Mouse (Mus musculus) limb, embryonic 11.5 days (tissue): ENCODE data around the gene Unkl. TPM values are rescaled to one million over a fixed set of nuclear protein-coding genes. Genes with fewer than 3 reads are reported as not detected.

ENCODE experiments used
- ATAC-seq: fragments of 200-750 bp; cut with Nextera tagmentation; 2 replicates; pipeline ENCODE4 v1.8.0; 2017; ENCODE audit warnings: low read depth; ENCODE audit not compliant: insufficient number of reproducible peaks, low FRiP score, low TSS enrichment
- DNase-seq: peaks from one replicate; pipeline ENCODE4 v3.0.0-alpha.2; 2015; ENCODE audit warnings: low spot score
- H3K27ac ChIP-seq: fragments of 300-500 bp; sonication (generic); replicated peaks from 2 replicates; pipeline ENCODE4 v1.5.1; 2014; ENCODE audit warnings: low read depth, mild to moderate bottlenecking, low read length
- H3K27me3 ChIP-seq: fragments of 300-500 bp; sonication (generic); 2 replicates; pipeline ENCODE4 v1.6.1; 2014; ENCODE audit warnings: mild to moderate bottlenecking, low read length, mixed read lengths; ENCODE audit not compliant: control insufficient read depth, insufficient read depth
- H3K36me3 ChIP-seq: fragments of 300-500 bp; sonication (generic); 2 replicates; pipeline ENCODE4 v1.6.1; 2014; ENCODE audit warnings: mild to moderate bottlenecking, low read length, moderate library complexity, mixed read lengths; ENCODE audit not compliant: control insufficient read depth, insufficient read depth
- H3K4me1 ChIP-seq: fragments of 300-500 bp; sonication (generic); 2 replicates; pipeline ENCODE4 v1.6.1; 2014; ENCODE audit warnings: low read length, mixed read lengths; ENCODE audit not compliant: control insufficient read depth, insufficient read depth
- H3K4me2 ChIP-seq: fragments of 300-500 bp; sonication (generic); 2 replicates; pipeline ENCODE4 v1.6.1; 2014; ENCODE audit warnings: low read depth, mild to moderate bottlenecking, moderate library complexity; ENCODE audit not compliant: severe bottlenecking
- H3K4me3 ChIP-seq: fragments of 300-500 bp; sonication (generic); 2 replicates; pipeline ENCODE4 v1.5.1; 2014; ENCODE audit warnings: low read depth, low read length
- H3K9ac ChIP-seq: fragments of 300-500 bp; sonication (generic); 2 replicates; pipeline ENCODE4 v1.6.1; 2014; ENCODE audit warnings: mild to moderate bottlenecking, low read length
- H3K9me3 ChIP-seq: fragments of 300-500 bp; sonication (generic); 2 replicates; pipeline ENCODE4 v1.6.1; 2016; ENCODE audit warnings: low read length; ENCODE audit not compliant: control insufficient read depth
- WGBS: fragments of 180-500 bp; shearing (Covaris S2); extraction: QIAGEN DNeasy Blood & Tissue Kit; methylation state at CpG from one replicate; pipeline ENCODE4 v1.1.7; 2014; 5-methylcytosine and 5-hydroxymethylcytosine counted together
- polyA plus RNA-seq: library from polyadenylated mRNA; unstranded; fragments of >200 nt; fragmentation: Nextera tagmentation; extraction: Ambion mirVana; gene quantifications from 2 replicates; pipeline ENCODE4 v1.2.1, GENCODE M21; 2014

Gene Unkl
- polyA plus RNA-seq, 1 experiment from 2014 or later: 5.8 TPM

DNA sequence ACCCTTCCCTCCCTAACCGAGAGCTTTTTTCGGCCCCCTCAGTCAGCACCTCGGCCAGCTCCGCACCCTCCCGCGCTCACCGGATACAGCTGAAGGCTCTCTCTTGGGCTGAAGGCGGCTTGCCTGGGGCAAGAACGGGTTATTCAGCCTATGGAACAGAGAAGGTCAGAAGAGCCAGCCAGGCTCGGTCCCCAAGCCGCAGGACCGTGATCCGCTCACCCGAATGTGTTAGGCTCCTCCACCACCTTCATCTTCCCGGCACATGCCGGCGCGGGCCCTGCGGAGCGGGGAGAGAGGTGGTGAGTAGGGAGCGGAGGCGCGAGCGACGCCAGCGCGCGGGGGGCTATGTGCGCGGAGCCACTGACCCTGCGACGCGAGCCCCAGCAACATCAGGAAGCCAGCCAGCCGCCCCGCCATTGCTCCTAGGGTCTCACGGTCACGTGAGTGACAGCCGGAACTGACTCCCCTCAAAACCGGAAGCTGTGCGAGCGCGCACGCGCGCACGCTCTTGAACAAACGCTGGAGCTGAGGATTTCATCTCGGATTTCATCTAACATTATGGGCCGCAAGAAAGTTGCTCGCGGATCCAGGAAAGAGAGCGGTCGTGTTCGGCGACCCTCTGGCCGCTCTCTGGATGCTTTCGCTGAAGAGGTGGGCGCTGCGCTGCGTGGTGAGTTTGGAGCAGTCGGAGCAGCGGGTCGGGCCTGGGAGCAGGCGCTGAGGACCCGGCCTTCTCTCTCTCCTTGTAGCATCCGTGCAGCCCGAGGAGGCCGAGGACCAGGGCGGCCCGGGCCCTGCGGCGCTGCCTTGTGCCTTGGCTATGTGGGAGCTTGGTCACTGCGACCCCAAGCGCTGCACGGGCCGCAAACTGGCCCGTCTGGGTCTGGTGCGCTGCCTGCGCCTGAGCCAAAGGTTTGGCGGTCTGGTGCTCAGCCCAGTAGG, 51.8 kb downstream of the Unkl start, which contains the start of the genes Gnptg and Tsr3:
Gene Gnptg, minus strand, starts transcription at position 430 of the 942 bp plus-strand sequence.
Gene Tsr3, plus strand, starts transcription at position 476 of the 942 bp plus-strand sequence.
- Histone ChIP-seq H3K9ac (peak within 1 kb of the TSS; percentile 96), H3K4me2 (peak within 1 kb of the TSS; percentile 94), H3K9me3 (no peaks in the 10 kb centered on the region), H3K4me1 (peaks cover 7% of the 10 kb centered on the region), H3K27ac (peak within 1 kb of the TSS; percentile 83), H3K36me3 (peaks cover 17% of the 10 kb centered on the region), H3K27me3 (no peaks in the 10 kb centered on the region), H3K4me3 (peak within 1 kb of the TSS; percentile 100)
- under 1% methylated on average over 80 of the region's 80 CpGs for WGBS
- ATAC-seq (peak; percentile 87; the same call in 1 of the 2 replicates), DNase-seq (peak; percentile 92)

DNA sequence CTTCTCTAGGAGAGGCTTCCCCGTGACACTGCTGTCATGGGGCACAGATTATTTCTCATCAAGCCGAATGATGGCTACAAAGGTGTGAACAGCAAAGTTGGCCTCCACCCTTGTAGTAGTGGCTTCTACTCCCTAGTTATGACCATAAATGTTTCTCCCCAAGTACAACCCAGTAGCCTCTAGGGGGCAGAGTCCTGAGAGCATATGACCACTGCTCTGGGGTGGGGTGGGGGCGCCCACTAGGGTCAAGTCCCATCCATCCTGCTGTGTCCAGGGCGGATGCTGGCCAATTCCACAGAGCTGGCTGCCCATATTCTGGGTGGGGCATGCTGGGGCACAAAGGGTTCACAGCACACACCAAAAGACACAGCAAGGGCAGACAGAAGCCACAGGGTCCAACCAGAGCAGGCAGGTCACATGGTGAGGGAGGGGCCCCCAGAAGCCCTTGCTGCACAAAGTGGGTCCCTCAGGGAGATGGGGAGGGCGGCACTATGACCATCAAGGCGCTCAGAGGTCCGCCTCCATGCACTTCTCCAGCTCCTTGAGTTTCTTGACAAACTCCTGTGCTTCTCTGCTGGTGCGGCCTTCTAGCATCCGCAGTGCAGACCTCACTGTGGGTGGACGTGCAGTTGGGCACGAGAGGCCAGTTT, 55.1 kb downstream of the Unkl start:
- Histone ChIP-seq H3K27me3 (no peaks in the 10 kb centered on the region), H3K4me2 (no peak overlapping the region), H3K36me3 (peaks cover 14% of the 10 kb centered on the region)

DNA sequence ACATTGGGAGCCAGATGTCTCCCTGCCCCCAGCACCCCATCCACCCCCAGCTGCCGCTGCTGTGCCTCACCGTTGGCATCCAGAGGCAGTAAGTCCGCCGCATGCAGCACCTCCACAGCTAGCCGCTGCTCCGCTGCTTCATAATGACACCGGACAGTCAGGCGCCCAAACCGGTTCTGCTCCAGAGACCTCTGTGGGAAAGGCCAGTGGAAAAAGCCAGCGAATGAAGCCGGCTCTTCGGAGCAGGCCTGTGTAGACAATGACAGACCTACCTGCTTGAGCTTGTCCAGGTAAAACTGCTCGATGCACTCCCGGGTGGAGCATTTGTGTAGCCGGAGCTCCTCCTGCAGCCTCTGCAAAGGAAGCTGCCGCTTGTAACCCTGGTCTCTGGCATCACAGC, 56.0 kb downstream of the Unkl start:
- Histone ChIP-seq H3K27me3 (no peaks in the 10 kb centered on the region), H3K36me3 (peaks cover 14% of the 10 kb centered on the region), H3K9me3 (no peaks in the 10 kb centered on the region), H3K27ac (no peak overlapping the region), H3K9ac (0 out of 2 replicates have a peak overlapping the region, but pooled peaks have one; percentile 12), H3K4me1 (peaks cover 7% of the 10 kb centered on the region), H3K4me3 (no peak overlapping the region), H3K4me2 (no peak overlapping the region)
- no peak for DNase-seq
- no peak for ATAC-seq
- WGBS: 84% methylated on average over 16 of the region's 16 CpGs

More for the DNA sequence above, 55.1 kb downstream of the Unkl start:
- Histone ChIP-seq H3K4me3 (no peak overlapping the region), H3K4me1 (peaks cover 7% of the 10 kb centered on the region), H3K9ac (no peak overlapping the region), H3K27ac (no peak overlapping the region), H3K9me3 (no peaks in the 10 kb centered on the region)
- DNase-seq (no peak), ATAC-seq (no peak)
- 86% methylated on average over 11 of the region's 11 CpGs for WGBS

DNA sequence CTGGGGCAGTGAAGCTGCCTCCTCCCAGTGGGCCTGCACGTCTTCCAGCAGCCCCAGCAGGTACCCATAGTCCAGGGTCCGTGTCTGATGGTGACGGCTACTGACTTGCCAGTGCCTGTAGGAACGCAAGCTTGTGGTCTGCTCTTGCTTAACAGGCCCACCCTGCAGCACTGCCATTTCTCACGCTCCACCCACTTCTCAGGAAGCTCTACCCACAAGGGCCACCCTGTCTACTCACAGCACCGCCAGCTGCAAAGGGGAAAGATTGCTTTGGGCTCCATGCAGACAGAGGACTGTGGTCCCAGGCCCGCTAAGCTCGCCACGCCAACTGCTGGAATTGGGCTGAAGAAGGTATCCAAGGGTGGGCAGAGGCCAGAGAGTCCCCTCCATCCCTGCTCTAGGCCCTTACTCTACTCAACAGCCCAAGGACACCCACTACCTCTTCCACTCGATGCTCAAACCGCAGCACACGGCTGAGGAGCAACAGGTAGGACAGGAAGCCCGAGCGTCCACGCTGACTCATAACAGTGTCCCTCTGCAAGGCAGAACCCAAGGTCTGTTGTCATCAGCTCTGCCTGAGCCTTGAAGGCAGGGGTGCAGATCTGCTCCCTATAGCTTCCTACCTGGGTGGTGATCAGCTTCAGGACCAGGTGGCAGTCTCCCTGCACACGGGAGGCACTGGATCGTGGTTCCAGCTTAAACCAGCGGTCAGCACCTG, 60.0 kb downstream of the Unkl start:
- WGBS: 78% methylated on average over 18 of the region's 18 CpGs
- ATAC-seq (no peak), DNase-seq (no peak)
- no peak overlapping the region for H3K4me2 ChIP-seq
- no peaks in the 10 kb centered on the region for H3K4me1 ChIP-seq
- no peak overlapping the region for H3K9ac ChIP-seq
- no peaks in the 10 kb centered on the region for H3K9me3 ChIP-seq
- H3K27me3 ChIP-seq: no peaks in the 10 kb centered on the region; the same call in 1 of the 2 replicates
- H3K4me3 ChIP-seq: no peak overlapping the region
- no peak overlapping the region for H3K27ac ChIP-seq
- H3K36me3 ChIP-seq: peaks cover 8% of the 10 kb centered on the region

- Histone ChIP-seq H3K4me2 (no peak overlapping the region), H3K9me3 (no peaks in the 10 kb centered on the region), H3K4me3 (no peak overlapping the region), H3K36me3 (no peaks in the 10 kb centered on the region), H3K4me1 (peaks cover 7% of the 10 kb centered on the region; the same call in 1 of the 2 replicates), H3K9ac (no peak overlapping the region), H3K27ac (no peak overlapping the region), H3K27me3 (peaks cover 20% of the 10 kb centered on the region)
- DNase-seq (no peak), ATAC-seq (no peak)
- 79% methylated on average over 8 of the region's 8 CpGs for WGBS
Measured at GRCm38 (mm10) chr17:25250181-25250835, 62.1 kb downstream of the Unkl start.

GRCm38 (mm10) chr17:25252643-25253042, 64.4 kb downstream of the Unkl start:
- Histone ChIP-seq H3K27me3 (peaks cover 30% of the 10 kb centered on the region), H3K4me3 (no peak overlapping the region), H3K27ac (no peak overlapping the region), H3K36me3 (no peaks in the 10 kb centered on the region), H3K9ac (no peak overlapping the region), H3K4me1 (peaks cover 18% of the 10 kb centered on the region), H3K9me3 (no peaks in the 10 kb centered on the region), H3K4me2 (no peak overlapping the region)
- no peak for ATAC-seq
- WGBS: 39% methylated on average over 3 of the region's 3 CpGs
- no peak for DNase-seq

DNA sequence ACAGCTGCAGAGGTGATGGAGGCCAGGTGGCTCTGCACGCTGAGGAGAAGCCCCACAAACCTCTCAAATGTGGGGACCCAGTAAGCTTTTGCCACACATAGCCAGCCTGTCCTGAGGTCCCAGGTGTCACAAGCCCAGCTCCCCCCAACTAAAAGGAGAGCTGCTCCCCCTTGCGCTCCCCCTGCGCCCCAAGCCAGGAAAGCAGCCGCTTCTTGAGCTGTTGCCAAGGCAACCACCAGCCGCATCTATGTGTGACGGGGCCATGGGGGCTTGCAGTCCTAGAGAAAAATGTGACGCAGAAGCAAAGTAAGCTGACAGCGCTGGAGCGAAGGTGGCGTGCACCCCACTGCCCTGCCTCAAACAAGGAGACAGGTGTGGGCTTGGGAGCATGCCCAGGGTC, 65.6 kb downstream of the Unkl start:
- Histone ChIP-seq H3K4me2 (no peak overlapping the region), H3K27me3 (peaks cover 30% of the 10 kb centered on the region), H3K4me3 (no peak overlapping the region), H3K4me1 (peaks cover 18% of the 10 kb centered on the region), H3K27ac (no peak overlapping the region), H3K9me3 (no peaks in the 10 kb centered on the region), H3K36me3 (no peaks in the 10 kb centered on the region), H3K9ac (no peak overlapping the region; the same call in 1 of the 2 replicates)
- DNase-seq (no peak), ATAC-seq (no peak)
- 32% methylated on average over 10 of the region's 10 CpGs for WGBS
